Mouse (Mus musculus) hindbrain, embryonic 12.5 days (tissue): ENCODE measurements around the gene Usp46. TPM values are rescaled to one million over a fixed set of nuclear protein-coding genes. Genes with fewer than 3 reads are reported as not detected.
A peak's percentile ranks its signal among the peaks of the same experiment; 100 is the strongest.
"Not testable (repeated sequence)": the region's sequence is repeated elsewhere in the genome, so short reads cannot be mapped to it uniquely, and the experiment has no call there.

Experiments used
- ATAC-seq: fragments of 200-750 bp; cut with Nextera tagmentation; 2 replicates; pipeline ENCODE4 v1.8.0; 2017; ENCODE audit warnings: moderate TSS enrichment; ENCODE audit not compliant: low FRiP score
- H3K27ac ChIP-seq: fragments of 300-500 bp; sonication (generic); 2 replicates; pipeline ENCODE4 v1.5.1; 2016; ENCODE audit warnings: mild to moderate bottlenecking
- H3K27me3 ChIP-seq: fragments of 300-500 bp; sonication (generic); 2 replicates; pipeline ENCODE4 v1.6.1; 2016; ENCODE audit warnings: mild to moderate bottlenecking
- H3K36me3 ChIP-seq: fragments of 300-500 bp; sonication (generic); 2 replicates; pipeline ENCODE4 v1.6.1; 2016; ENCODE audit warnings: mild to moderate bottlenecking
- H3K4me1 ChIP-seq: fragments of 300-500 bp; sonication (generic); 2 replicates; pipeline ENCODE4 v1.6.1; 2016
- H3K4me2 ChIP-seq: fragments of 300-500 bp; sonication (generic); replicated peaks from 2 replicates; pipeline ENCODE4 v1.6.1; 2016; ENCODE audit warnings: mild to moderate bottlenecking
- H3K4me3 ChIP-seq: fragments of 300-500 bp; sonication (generic); 2 replicates; pipeline ENCODE4 v1.5.1; 2016; ENCODE audit warnings: mild to moderate bottlenecking
- H3K9ac ChIP-seq: fragments of 300-500 bp; sonication (generic); 2 replicates; pipeline ENCODE4 v1.6.1; 2016; ENCODE audit warnings: mild to moderate bottlenecking, moderate library complexity
- H3K9me3 ChIP-seq: fragments of 300-500 bp; sonication (generic); replicated peaks from 2 replicates; pipeline ENCODE4 v1.6.1; 2016; ENCODE audit warnings: mild to moderate bottlenecking
- WGBS: fragments of 180-500 bp; shearing (Covaris S2); methylation state at CpG from one replicate; pipeline ENCODE4 v1.1.7; 2016; 5-methylcytosine and 5-hydroxymethylcytosine counted together
- polyA plus RNA-seq: library from polyadenylated mRNA; unstranded; fragments of >200 nt; fragmentation: Nextera tagmentation; extraction: Ambion mirVana; gene quantifications from 2 replicates; pipeline ENCODE4 v1.2.1, GENCODE M21; 2016

Usp46 gene
- polyA plus RNA-seq, 1 experiment from 2014 or later, result 36.9 TPM

GRCm38 (mm10) chr5:73958614-73959013 lies 109.6 kb downstream of the Usp46 start:
- WGBS, result 96% methylated on average over 5 of the region's 5 CpGs
- H3K27me3 ChIP-seq, H3K4me3 ChIP-seq, H3K27ac ChIP-seq, H3K36me3 ChIP-seq, H3K9ac ChIP-seq, ATAC-seq, H3K4me2 ChIP-seq, H3K9me3 ChIP-seq, H3K4me1 ChIP-seq: not testable (repeated sequence)

GRCm38 (mm10) chr5:73958096-73958495 lies 110.1 kb downstream of the Usp46 start:
- 92% methylated on average over 5 of the region's 5 CpGs for WGBS
- no peak for ATAC-seq

GRCm38 (mm10) chr5:73955691-73956090 lies 112.5 kb downstream of the Usp46 start:
- H3K4me2 ChIP-seq, result no peak overlapping the region
- H3K4me1 ChIP-seq, result peaks cover 16% of the 10 kb centered on the region
- 81% methylated on average over 3 of the region's 3 CpGs for WGBS
- no peak for ATAC-seq
- H3K27me3 ChIP-seq, result no peaks in the 10 kb centered on the region
- H3K27ac ChIP-seq, result no peak overlapping the region
- no peak overlapping the region for H3K9ac ChIP-seq
- no peak overlapping the region for H3K4me3 ChIP-seq
- no peaks in the 10 kb centered on the region for H3K9me3 ChIP-seq
- H3K36me3 ChIP-seq, result no peaks in the 10 kb centered on the region

More at GRCm38 (mm10) chr5:73958096-73958495, 110.1 kb downstream of the Usp46 start:
- Histone ChIP-seq H3K27me3 (no peaks in the 10 kb centered on the region), H3K36me3 (no peaks in the 10 kb centered on the region), H3K27ac (no peak overlapping the region), H3K9ac (no peak overlapping the region), H3K4me2 (no peak overlapping the region), H3K4me3 (no peak overlapping the region), H3K4me1 (0 out of 2 replicates have a peak, but pooled peaks cover 5% of the 10 kb centered on the region), H3K9me3 (no peaks in the 10 kb centered on the region)

- H3K36me3 ChIP-seq, result no peaks in the 10 kb centered on the region
- H3K27ac ChIP-seq, result no peak overlapping the region
- peaks cover 12% of the 10 kb centered on the region for H3K4me1 ChIP-seq
- ATAC-seq, result no peak
- H3K27me3 ChIP-seq, result no peaks in the 10 kb centered on the region
- no peaks in the 10 kb centered on the region for H3K9me3 ChIP-seq
- H3K4me2 ChIP-seq, result no peak overlapping the region
- no peak overlapping the region for H3K9ac ChIP-seq
- H3K4me3 ChIP-seq, result no peak overlapping the region
- 93% methylated on average over 4 of the region's 4 CpGs for WGBS
Observed at GRCm38 (mm10) chr5:73955005-73955404, 113.2 kb downstream of the Usp46 start.

GRCm38 (mm10) chr5:73953066-73953614 lies 115.1 kb downstream of the Usp46 start:
- no peak overlapping the region for H3K27ac ChIP-seq
- H3K4me3 ChIP-seq, result no peak overlapping the region
- ATAC-seq, result no peak
- H3K9me3 ChIP-seq, result no peaks in the 10 kb centered on the region
- 80% methylated on average over 3 of the region's 3 CpGs for WGBS
- no peak overlapping the region for H3K9ac ChIP-seq
- H3K4me1 ChIP-seq, result peaks cover 11% of the 10 kb centered on the region
- no peaks in the 10 kb centered on the region for H3K27me3 ChIP-seq
- H3K4me2 ChIP-seq, result no peak overlapping the region
- H3K36me3 ChIP-seq, result no peaks in the 10 kb centered on the region

- 56% methylated on average over 1 of the region's 1 CpGs for WGBS
- Histone ChIP-seq H3K9me3 (no peaks in the 10 kb centered on the region), H3K9ac (no peak overlapping the region), H3K27me3 (no peaks in the 10 kb centered on the region), H3K36me3 (no peaks in the 10 kb centered on the region), H3K27ac (no peak overlapping the region), H3K4me2 (no peak overlapping the region), H3K4me3 (no peak overlapping the region), H3K4me1 (peaks cover 11% of the 10 kb centered on the region)
- ATAC-seq, result no peak
Observed at GRCm38 (mm10) chr5:73951649-73952000, 116.6 kb downstream of the Usp46 start.

GRCm38 (mm10) chr5:73950809-73951648 lies 117.2 kb downstream of the Usp46 start:
- no peaks in the 10 kb centered on the region for H3K36me3 ChIP-seq
- H3K4me3 ChIP-seq, result no peak overlapping the region
- no peaks in the 10 kb centered on the region for H3K9me3 ChIP-seq
- ATAC-seq, result peak; percentile 40
- peaks cover 11% of the 10 kb centered on the region for H3K4me1 ChIP-seq
- H3K27ac ChIP-seq, result peak overlapping the region; percentile 30; the same call in 1 of the 2 replicates
- 27% methylated on average over 16 of the region's 16 CpGs for WGBS
- H3K9ac ChIP-seq, result no peak overlapping the region
- H3K4me2 ChIP-seq, result no peak overlapping the region; the same call in 1 of the 2 replicates
- no peaks in the 10 kb centered on the region for H3K27me3 ChIP-seq

Other genes starting within 250 kb of the Usp46 start
- 44.5 and 54.3 TPM in 2 replicates for gene Rasl11b, start 126.9 kb upstream of the Usp46 start, polyA plus RNA-seq